Mouse (Mus musculus): ENCODE data around the gene Psmb10. TPM values are rescaled to one million over a fixed set of nuclear protein-coding genes. Genes with fewer than 3 reads are reported as not detected.

Gene Psmb10
- polyA plus RNA-seq, 1 experiment from 2014 or later = 160 TPM

DNA sequence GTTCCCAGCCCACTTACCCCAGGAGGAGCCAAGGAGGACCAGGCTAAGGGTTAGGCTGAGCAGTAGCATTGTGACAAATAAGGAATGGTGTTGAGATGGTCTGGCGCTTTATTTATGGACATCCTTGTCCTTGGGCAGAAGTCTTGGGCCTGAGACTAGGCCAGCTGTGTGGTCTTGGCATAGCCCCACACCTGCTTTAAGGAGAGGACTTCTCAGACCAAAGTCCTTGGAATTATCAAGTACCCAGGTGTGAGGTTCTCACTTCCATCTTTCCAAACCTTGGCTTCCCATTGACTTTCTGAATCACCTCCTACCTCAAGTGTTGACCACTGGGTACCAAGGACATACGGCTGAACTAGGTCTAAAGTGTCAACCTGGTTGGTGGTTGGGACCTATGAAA lies 4.5 kb downstream of the Psmb10 start, which contains the start of gene Ctrl:
Gene Ctrl, minus strand, starts transcription at position 101 of the 400 bp plus-strand sequence.
- Histone ChIP-seq H3K36me3 (ENCODE audit: control insufficient read depth, insufficient read depth, low read length) (peaks cover 9% of the 10 kb centered on the region; the same call in 1 of the 2 replicates), H3K4me3 (ENCODE audit: low read depth, low read length) (no peak within 1 kb of the TSS), H3K27ac (ENCODE audit: low read depth, low read length) (no peak within 1 kb of the TSS), H3K9me3 (ENCODE audit: control insufficient read depth, low read length) (no peaks in the 10 kb centered on the region), H3K9ac (ENCODE audit: low read depth, low read length) (no peak within 1 kb of the TSS), H3K4me1 (replicated peaks; ENCODE audit: control insufficient read depth, insufficient read depth, low read length) (peaks cover 28% of the 10 kb centered on the region), H3K4me2 (no peak within 1 kb of the TSS), H3K27me3 (replicated peaks; ENCODE audit: control insufficient read depth, insufficient read depth, low read length) (no peaks in the 10 kb centered on the region)
- ATAC-seq (replicated peaks; ENCODE audit: low FRiP score) (no peak), DNase-seq (ENCODE audit: low spot score) (no peak)
- WGBS = 87% methylated on average over 2 of the region's 2 CpGs

DNA sequence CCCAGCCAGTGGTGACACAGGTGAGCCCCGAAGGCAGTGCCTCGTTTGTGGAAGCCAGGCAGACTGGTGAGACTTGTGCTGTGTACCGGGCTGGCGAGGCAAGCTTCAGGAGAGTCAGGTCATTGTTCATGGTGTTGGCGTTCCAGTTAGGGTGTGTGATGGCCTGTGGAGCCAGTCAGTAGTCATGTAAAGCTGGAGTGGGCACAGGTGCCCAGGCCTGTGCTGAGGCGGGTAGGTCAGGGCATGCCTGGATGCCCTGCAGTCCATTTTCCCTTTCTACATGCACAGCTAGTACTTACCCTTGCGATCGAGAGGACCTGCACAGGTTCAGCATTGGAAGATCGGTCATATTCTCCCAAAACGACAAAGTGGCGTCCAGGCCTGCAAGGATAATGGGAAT lies 5.7 kb downstream of the Psmb10 start:
- WGBS = 88% methylated on average over 11 of the region's 11 CpGs
- peaks cover 9% of the 10 kb centered on the region; the same call in 1 of the 2 replicates for H3K36me3 ChIP-seq (ENCODE audit: control insufficient read depth, insufficient read depth, low read length)
- H3K27me3 ChIP-seq (replicated peaks; ENCODE audit: control insufficient read depth, insufficient read depth, low read length) = no peaks in the 10 kb centered on the region
- DNase-seq (ENCODE audit: low spot score) = no peak
- H3K27ac ChIP-seq (ENCODE audit: low read depth, low read length) = no peak overlapping the region
- H3K9ac ChIP-seq (ENCODE audit: low read depth, low read length) = no peak overlapping the region
- H3K4me2 ChIP-seq = no peak overlapping the region
- H3K9me3 ChIP-seq (ENCODE audit: control insufficient read depth, low read length) = no peaks in the 10 kb centered on the region
- peaks cover 19% of the 10 kb centered on the region for H3K4me1 ChIP-seq (replicated peaks; ENCODE audit: control insufficient read depth, insufficient read depth, low read length)
- ATAC-seq (replicated peaks; ENCODE audit: low FRiP score) = no peak
- H3K4me3 ChIP-seq (ENCODE audit: low read depth, low read length) = no peak overlapping the region

- peaks cover 14% of the 10 kb centered on the region for H3K4me1 ChIP-seq (replicated peaks; ENCODE audit: control insufficient read depth, insufficient read depth, low read length)
- no peak for DNase-seq (ENCODE audit: low spot score)
- H3K36me3 ChIP-seq (ENCODE audit: control insufficient read depth, insufficient read depth, low read length) = peaks cover 9% of the 10 kb centered on the region; the same call in 1 of the 2 replicates
- ATAC-seq (replicated peaks; ENCODE audit: low FRiP score) = no peak
- no peak overlapping the region for H3K4me2 ChIP-seq
- no peak overlapping the region for H3K9ac ChIP-seq (ENCODE audit: low read depth, low read length)
- no peaks in the 10 kb centered on the region for H3K9me3 ChIP-seq (ENCODE audit: control insufficient read depth, low read length)
- 89% methylated on average over 3 of the region's 3 CpGs for WGBS
- H3K27me3 ChIP-seq (replicated peaks; ENCODE audit: control insufficient read depth, insufficient read depth, low read length) = no peaks in the 10 kb centered on the region
- no peak overlapping the region for H3K4me3 ChIP-seq (ENCODE audit: low read depth, low read length)
- H3K27ac ChIP-seq (ENCODE audit: low read depth, low read length) = no peak overlapping the region
Measured at GRCm38 (mm10) chr8:105931271-105931670, 7.0 kb downstream of the Psmb10 start.

- Histone ChIP-seq H3K4me3 (ENCODE audit: low read depth, low read length) (no peak overlapping the region), H3K9me3 (ENCODE audit: control insufficient read depth, low read length) (no peaks in the 10 kb centered on the region), H3K36me3 (ENCODE audit: control insufficient read depth, insufficient read depth, low read length) (peaks cover 9% of the 10 kb centered on the region; the same call in 1 of the 2 replicates), H3K4me2 (no peak overlapping the region), H3K27me3 (replicated peaks; ENCODE audit: control insufficient read depth, insufficient read depth, low read length) (no peaks in the 10 kb centered on the region), H3K9ac (ENCODE audit: low read depth, low read length) (no peak overlapping the region), H3K4me1 (replicated peaks; ENCODE audit: control insufficient read depth, insufficient read depth, low read length) (peaks cover 7% of the 10 kb centered on the region), H3K27ac (ENCODE audit: low read depth, low read length) (no peak overlapping the region)
- ATAC-seq (replicated peaks; ENCODE audit: low FRiP score) (peak; percentile 35), DNase-seq (ENCODE audit: low spot score) (peak; percentile 82)
- 18% methylated on average over 8 of the region's 8 CpGs for WGBS
Measured at GRCm38 (mm10) chr8:105930602-105931001, 7.6 kb downstream of the Psmb10 start.

GRCm38 (mm10) chr8:105925123-105925522 lies 13.1 kb downstream of the Psmb10 start:
- Histone ChIP-seq H3K4me3 (ENCODE audit: low read depth, low read length) (no peak overlapping the region), H3K4me1 (replicated peaks; ENCODE audit: control insufficient read depth, insufficient read depth, low read length) (peaks cover 2% of the 10 kb centered on the region; the same call in 1 of the 2 replicates), H3K9ac (ENCODE audit: low read depth, low read length) (no peak overlapping the region), H3K4me2 (no peak overlapping the region), H3K27me3 (replicated peaks; ENCODE audit: control insufficient read depth, insufficient read depth, low read length) (no peaks in the 10 kb centered on the region), H3K36me3 (ENCODE audit: control insufficient read depth, insufficient read depth, low read length) (0 out of 2 replicates have a peak, but pooled peaks cover 3% of the 10 kb centered on the region), H3K27ac (ENCODE audit: low read depth, low read length) (no peak overlapping the region), H3K9me3 (ENCODE audit: control insufficient read depth, low read length) (no peaks in the 10 kb centered on the region)
- ATAC-seq (replicated peaks; ENCODE audit: low FRiP score) = no peak
- WGBS = 65% methylated on average over 3 of the region's 3 CpGs
- DNase-seq (ENCODE audit: low spot score) = no peak

- no peak overlapping the region for H3K9ac ChIP-seq (ENCODE audit: low read depth, low read length)
- ATAC-seq (replicated peaks; ENCODE audit: low FRiP score) (no peak), DNase-seq (ENCODE audit: low spot score) (no peak)
- no peak overlapping the region for H3K27ac ChIP-seq (ENCODE audit: low read depth, low read length)
- 0 out of 2 replicates have a peak, but pooled peaks cover 2% of the 10 kb centered on the region for H3K4me1 ChIP-seq (replicated peaks; ENCODE audit: control insufficient read depth, insufficient read depth, low read length)
- peaks cover 7% of the 10 kb centered on the region for H3K36me3 ChIP-seq (ENCODE audit: control insufficient read depth, insufficient read depth, low read length)
- H3K4me2 ChIP-seq = no peak overlapping the region
- no peaks in the 10 kb centered on the region for H3K9me3 ChIP-seq (ENCODE audit: control insufficient read depth, low read length)
- H3K4me3 ChIP-seq (ENCODE audit: low read depth, low read length) = no peak overlapping the region
- WGBS = 76% methylated on average over 3 of the region's 3 CpGs
- H3K27me3 ChIP-seq (replicated peaks; ENCODE audit: control insufficient read depth, insufficient read depth, low read length) = no peaks in the 10 kb centered on the region
Measured at GRCm38 (mm10) chr8:105919390-105919789, 18.9 kb downstream of the Psmb10 start.

DNA sequence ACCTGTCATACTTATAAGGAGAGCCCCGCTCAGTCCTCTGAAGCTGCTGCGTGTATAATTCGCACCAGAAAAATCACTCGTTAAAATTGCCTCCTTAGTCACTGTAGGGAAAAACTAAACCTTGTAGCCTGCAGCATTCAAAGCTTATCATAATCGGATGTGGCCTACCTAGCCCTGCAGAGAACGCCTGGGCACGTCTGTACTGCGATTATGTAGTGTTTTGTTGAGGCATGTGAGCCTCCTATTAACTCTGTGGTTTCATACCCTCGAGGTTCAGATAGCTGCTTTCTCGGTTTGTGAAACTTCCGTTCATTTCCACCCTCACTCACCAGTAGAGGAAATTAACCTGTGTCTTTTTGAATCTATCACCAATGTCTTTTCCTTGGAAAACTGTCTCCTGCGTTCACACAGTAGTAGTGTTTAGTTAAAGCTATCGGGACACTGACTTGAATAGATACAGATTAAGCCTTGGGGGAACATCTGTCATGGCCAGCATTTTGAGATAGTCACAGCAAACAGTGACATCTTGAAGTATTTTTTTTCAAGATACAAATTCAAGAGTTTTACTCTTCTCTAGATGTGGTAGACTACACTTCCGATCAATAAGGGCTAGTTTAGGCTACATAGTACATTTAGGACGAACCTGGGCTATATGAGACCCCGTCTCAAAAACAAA lies 37.2 kb downstream of the Psmb10 start:
- peak overlapping the region; percentile 93 for H3K27ac ChIP-seq (ENCODE audit: low read depth, low read length)
- H3K9ac ChIP-seq (ENCODE audit: low read depth, low read length) = peak overlapping the region; percentile 96
- DNase-seq (ENCODE audit: low spot score) (no peak), ATAC-seq (replicated peaks; ENCODE audit: low FRiP score) (peak; percentile 69)
- H3K9me3 ChIP-seq (ENCODE audit: control insufficient read depth, low read length) = no peaks in the 10 kb centered on the region
- H3K4me1 ChIP-seq (replicated peaks; ENCODE audit: control insufficient read depth, insufficient read depth, low read length) = peaks cover 7% of the 10 kb centered on the region; the same call in 1 of the 2 replicates
- no peaks in the 10 kb centered on the region for H3K27me3 ChIP-seq (replicated peaks; ENCODE audit: control insufficient read depth, insufficient read depth, low read length)
- WGBS = 22% methylated on average over 16 of the region's 16 CpGs
- H3K4me2 ChIP-seq = peak overlapping the region; percentile 74
- peak overlapping the region; percentile 89 for H3K4me3 ChIP-seq (ENCODE audit: low read depth, low read length)
- H3K36me3 ChIP-seq (ENCODE audit: control insufficient read depth, insufficient read depth, low read length) = no peaks in the 10 kb centered on the region

- peak; percentile 85 for ATAC-seq (replicated peaks; ENCODE audit: low FRiP score)
- Histone ChIP-seq H3K4me1 (replicated peaks; ENCODE audit: control insufficient read depth, insufficient read depth, low read length) (peaks cover 7% of the 10 kb centered on the region; the same call in 1 of the 2 replicates), H3K9ac (ENCODE audit: low read depth, low read length) (peak within 1 kb of the TSS; percentile 96), H3K36me3 (ENCODE audit: control insufficient read depth, insufficient read depth, low read length) (no peaks in the 10 kb centered on the region), H3K27ac (ENCODE audit: low read depth, low read length) (peak within 1 kb of the TSS; percentile 93), H3K9me3 (ENCODE audit: control insufficient read depth, low read length) (no peaks in the 10 kb centered on the region), H3K27me3 (replicated peaks; ENCODE audit: control insufficient read depth, insufficient read depth, low read length) (no peaks in the 10 kb centered on the region), H3K4me2 (peak within 1 kb of the TSS; percentile 74), H3K4me3 (ENCODE audit: low read depth, low read length) (peak within 1 kb of the TSS; percentile 89)
- under 1% methylated on average over 68 of the region's 68 CpGs for WGBS
- DNase-seq (ENCODE audit: low spot score) = peak; percentile 94
Measured at GRCm38 (mm10) chr8:105900180-105900940, 37.9 kb downstream of the Psmb10 start, which contains the start of gene Pskh1. Gene Pskh1, plus strand, starts transcription at chr8:105900441.

All from liver, embryonic 11.5 days (tissue).